In genomic region chr11:58509058-58509457, GRCm38 (mm10) we compare ENCODE assay signal across 2 mouse cellular contexts. TPM values are rescaled to one million over a fixed set of nuclear protein-coding genes. Genes with fewer than 3 reads are reported as not detected.
"Had no signal": no experiment of that assay in that cellular context is flagged by ENCODE, and none has a peak within 500 bp of the region (broad histone marks: within the 10 kb centered on the region; RNA-seq: fewer than 3 reads in every experiment).

No protein-coding gene starts in this region.

RNA-seq across cellular contexts. Expression of gene Olfr331, which starts 6.7 kb away (rescaled TPM):
- total RNA-seq: midbrain, postnatal 0 days; monocyte, adult 5-6 weeks had no signal

RNA-seq across cellular contexts. Expression of gene Olfr332, which starts 16.7 kb away (rescaled TPM):
- total RNA-seq: midbrain, postnatal 0 days; monocyte, adult 5-6 weeks had no signal

RNA-seq across cellular contexts. Expression of gene Olfr330, which starts 25.6 kb away (rescaled TPM):
- total RNA-seq: midbrain, postnatal 0 days; monocyte, adult 5-6 weeks had no signal

RNA-seq across cellular contexts. Expression of gene Olfr329-ps, which starts 37.2 kb away (rescaled TPM):
- total RNA-seq: midbrain, postnatal 0 days; monocyte, adult 5-6 weeks had no signal

RNA-seq across cellular contexts. Expression of gene Olfr328, which starts 46.4 kb away (rescaled TPM):
- total RNA-seq: midbrain, postnatal 0 days; monocyte, adult 5-6 weeks had no signal
